Mouse (Mus musculus): Measurements from ENCODE around the gene Fam84a.

The Fam84a gene

GRCm38 (mm10) chr12:14151921-14152320 is at the start of gene Fam84a:
TSS of gene Fam84a (minus strand) at chr12:14152054.
- DNase-seq (ENCODE audit: low read depth, low spot score), result peak; percentile 90

DNA sequence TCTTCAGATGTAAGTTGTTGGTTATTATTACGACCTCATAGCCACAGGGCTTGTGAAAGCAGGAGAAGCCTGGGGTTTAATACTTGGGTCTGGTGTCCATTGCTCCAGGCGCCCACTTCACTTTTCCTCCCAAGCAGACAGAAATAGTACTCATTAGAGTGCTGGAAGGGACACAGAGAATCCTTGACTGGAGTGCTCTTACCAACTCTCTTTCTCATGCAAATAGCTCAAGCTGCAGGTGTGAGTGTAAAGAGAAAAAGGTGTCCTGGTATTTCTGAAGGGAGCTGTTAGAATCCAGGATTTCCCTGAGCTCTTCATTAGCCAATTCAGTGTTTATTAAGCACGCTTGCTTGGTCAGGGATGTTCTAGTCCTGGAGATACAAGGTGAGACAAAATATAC is 43.6 kb upstream of the Fam84a start:
- no peak for DNase-seq (ENCODE audit: low read depth, low spot score)

DNA sequence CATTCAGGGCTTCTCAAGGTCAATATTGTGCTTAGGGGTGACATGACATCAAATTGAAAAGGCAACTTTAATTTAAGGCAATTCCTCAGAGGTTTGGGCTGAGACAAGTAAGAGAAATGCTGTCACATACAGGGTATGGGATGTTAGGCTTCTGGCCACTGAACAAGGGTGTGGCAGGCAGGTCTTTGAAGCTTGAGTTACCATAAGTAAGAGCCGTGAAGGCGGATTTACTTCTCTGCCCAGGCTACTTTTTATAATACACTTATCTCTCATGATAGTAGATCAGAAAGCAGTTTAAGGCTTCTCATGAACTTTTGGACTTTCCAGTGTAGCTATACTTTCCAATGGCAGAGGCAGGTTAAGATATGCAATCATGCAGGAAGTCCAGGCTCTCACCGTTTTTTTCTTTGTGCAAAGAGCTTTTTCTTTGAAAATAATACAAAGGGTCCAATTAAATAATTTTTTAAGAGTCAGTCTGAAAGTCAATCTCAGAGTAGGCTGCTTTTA is 34.9 kb upstream of the Fam84a start:
- no peak for DNase-seq (ENCODE audit: low read depth, low spot score)

GRCm38 (mm10) chr12:14165713-14166112 is 13.9 kb upstream of the Fam84a start:
- DNase-seq (ENCODE audit: low read depth, low spot score), result no peak

DNA sequence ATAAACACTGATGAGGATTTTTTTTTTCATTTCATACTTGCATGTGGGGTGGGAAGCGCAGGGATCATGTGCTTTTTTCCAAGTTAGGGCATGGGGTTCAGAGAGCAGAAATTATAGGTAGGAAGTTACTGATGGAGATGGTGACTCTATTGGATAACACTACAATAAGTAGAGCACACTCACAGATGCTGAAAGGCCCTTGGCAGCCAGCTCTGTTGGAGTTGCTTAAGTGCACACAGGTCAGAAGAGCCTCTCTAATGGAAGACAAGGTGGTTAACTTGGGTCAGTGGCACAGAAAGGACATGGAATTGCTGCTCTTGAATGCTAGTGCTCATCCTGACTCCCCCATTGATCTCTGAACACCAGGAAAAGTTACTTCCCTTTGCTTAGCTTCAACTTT is 13.1 kb upstream of the Fam84a start:
- no peak for DNase-seq (ENCODE audit: low read depth, low spot score)

GRCm38 (mm10) chr12:14152426-14152825 is 572 bp upstream of the Fam84a start:
- DNase-seq (ENCODE audit: low read depth, low spot score), result no peak

DNA sequence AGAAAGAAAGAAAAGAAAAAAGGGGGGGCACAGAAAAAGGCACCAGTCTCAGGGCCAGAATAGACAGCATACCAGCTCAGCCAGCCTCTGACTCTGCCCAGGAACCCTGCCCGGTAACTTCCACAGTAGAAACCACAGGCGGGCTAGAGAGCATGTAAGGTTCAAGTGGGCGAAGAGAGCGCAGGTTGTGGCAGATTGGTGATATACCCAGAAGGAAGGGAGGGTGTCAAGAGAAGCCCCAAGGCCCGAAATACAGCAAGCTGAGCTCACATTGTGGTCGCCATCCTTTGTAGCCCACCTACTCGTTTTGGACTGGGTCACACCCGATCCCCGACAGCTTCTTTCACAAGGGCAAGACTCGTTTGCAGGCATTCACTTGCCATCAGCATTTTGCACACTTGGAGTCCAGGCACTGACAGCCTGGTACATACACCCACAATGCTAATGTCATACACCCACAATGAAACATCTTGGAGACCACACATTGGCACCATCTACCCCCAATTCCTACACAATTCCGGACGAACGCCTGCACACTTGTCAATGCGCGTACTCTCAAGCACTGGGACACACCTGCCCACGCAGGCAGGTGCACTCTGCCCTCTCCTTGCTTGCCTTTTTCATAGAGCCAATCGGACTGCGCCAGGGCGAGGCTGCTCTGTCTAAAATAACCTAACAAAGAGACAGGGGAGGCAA is 770 bp downstream of the Fam84a start:
- DNase-seq (ENCODE audit: low read depth, low spot score), result peak; percentile 70

DNA sequence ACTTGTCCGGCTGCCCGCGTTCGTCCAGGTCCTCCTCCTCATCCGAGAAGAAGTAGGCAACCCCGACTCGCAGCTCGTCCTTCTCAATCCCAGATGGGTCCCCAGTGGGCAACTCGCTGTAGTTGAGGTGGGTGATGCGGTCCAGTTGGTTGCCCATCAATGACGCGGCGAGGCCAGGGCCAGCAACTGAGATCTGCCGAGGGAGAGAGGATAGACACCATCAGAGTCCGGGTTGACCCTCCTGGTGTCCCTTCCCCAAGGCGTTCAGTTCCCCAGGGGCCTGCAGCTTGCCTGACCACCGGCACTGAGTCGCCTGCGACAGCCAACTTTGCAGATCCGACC is 1.3 kb downstream of the Fam84a start:
- no peak for DNase-seq (ENCODE audit: low read depth, low spot score)

- DNase-seq (ENCODE audit: low read depth, low spot score), result peak; percentile 42
These were observed 1.8 kb downstream of the Fam84a start for GRCm38 (mm10) chr12:14149843-14150567.

DNA sequence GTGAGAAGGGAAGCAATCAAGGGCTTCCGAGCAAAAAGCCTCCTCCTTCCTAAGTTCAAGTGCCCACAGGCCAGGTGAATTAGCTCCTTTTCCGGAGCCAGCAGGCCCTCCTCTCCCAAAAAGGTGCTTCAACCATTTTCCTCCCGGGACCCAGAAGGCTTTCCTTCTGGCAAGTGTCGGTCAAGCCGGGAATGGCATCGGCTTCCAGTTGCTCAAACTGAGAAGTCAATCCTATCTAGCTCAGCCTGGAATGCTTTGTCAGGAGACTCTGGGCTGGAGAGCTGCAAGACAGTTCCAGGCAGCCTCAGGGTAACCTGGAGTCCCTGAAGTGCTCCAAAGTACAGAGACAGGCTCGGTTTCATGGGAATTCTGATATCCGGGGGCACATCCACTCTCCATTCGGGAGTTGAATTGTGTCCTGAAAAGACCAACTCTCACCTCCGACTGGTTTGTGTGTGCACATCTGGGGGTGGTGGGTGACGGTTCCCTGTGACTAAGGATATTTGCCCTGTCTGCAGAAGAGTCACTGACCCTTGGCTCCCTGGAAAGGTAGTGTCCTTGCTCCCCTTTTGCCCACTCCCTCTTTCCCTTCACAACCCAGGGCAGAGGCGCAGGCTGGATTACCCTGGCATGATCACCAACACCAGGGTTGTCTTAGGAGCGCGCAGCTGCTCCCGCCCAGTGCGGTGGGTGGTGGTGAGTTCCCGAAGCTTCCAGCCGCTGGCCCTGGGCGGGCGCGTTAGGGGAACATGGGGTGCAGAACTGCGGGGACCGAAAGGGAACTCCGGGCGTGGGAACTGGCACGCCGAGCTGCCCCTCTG is 2.6 kb downstream of the Fam84a start:
- no peak for DNase-seq (ENCODE audit: low read depth, low spot score)

GRCm38 (mm10) chr12:14137046-14137445 is 14.8 kb downstream of the Fam84a start:
- DNase-seq (ENCODE audit: low read depth, low spot score), result no peak

- DNase-seq (ENCODE audit: low read depth, low spot score), result peak; percentile 58
These were observed 37.1 kb downstream of the Fam84a start for GRCm38 (mm10) chr12:14114730-14115129.

DNA sequence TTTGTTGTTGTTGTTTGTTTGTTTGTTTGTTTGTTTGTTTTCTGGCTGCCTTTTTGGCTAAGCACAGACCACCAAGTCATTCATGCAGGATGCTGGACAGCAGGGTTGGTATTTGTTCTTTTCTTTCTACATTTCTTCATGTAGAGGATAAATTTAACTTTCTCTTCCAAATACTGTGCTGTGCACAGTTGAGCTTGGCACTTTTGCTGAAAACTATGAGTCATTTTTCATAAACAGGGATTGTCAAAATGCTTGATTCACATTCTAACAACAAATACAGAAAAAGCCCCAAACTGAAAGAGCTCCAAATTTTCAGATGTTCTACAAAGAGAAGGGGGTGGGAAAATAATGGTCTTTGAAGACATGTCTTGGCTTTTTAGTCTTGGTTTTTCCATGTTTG is 54.9 kb downstream of the Fam84a start:
- peak; percentile 67 for DNase-seq (ENCODE audit: low read depth, low spot score)
